Mouse (Mus musculus): ENCODE data around the gene Map4k4.

- no peak for TF ChIP-seq CTCF (IDR thresholded peaks at IDR 0.05)
- TF ChIP-seq EP300 (IDR thresholded peaks at IDR 0.05): no peak
Observed at GRCm38 (mm10) chr1:39972411-39972810, 71.7 kb downstream of the Map4k4 start.

All from lung, postnatal 0 days (tissue).